Mouse (Mus musculus) heart, postnatal 0 days (tissue): Measurements from ENCODE around the gene Gfi1.

Experiments
- CTCF ChIP-seq: IDR thresholded peaks from 2 replicates; pipeline ENCODE4 v1.5.1; 2016; ENCODE audit warnings: antibody characterized with exemption, control low read depth, low read depth
- EP300 ChIP-seq: IDR thresholded peaks from 2 replicates; pipeline ENCODE4 v1.6.1; 2016; ENCODE audit warnings: antibody characterized with exemption, low read depth

DNA sequence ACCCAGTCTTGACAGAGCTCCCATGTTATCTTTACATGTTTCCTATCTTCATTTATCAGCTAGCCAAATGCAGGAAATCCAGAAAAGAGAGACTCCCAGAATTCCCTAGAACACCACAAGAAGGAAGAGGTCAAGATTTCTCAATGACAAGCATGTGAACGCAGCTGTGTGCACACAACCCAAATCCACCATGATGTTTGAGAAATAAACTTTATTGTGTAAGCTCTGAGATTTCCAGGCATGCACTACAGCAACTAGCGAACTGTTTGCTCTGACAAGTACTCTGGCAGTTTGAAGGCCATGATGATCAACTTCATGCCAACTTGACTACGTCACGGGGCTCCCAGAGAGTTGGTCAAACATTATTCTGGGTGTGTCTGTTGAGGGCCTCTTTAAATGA lies 20.1 kb downstream of the Gfi1 start:
- TF ChIP-seq CTCF (no peak), EP300 (no peak)
